Mouse (Mus musculus) T-helper 1 cell (primary cell): Measurements from ENCODE around the gene Tbk1.

Source experiments
- in situ Hi-C: fragments of 300-600 bp; cut with MboI, MseI; formaldehyde crosslinking; loops from one replicate; pipeline ENCODE4 v1.15.1; 2025; ENCODE audit warnings: high pct_unique_total_duplicates

The Tbk1 gene

DNA sequence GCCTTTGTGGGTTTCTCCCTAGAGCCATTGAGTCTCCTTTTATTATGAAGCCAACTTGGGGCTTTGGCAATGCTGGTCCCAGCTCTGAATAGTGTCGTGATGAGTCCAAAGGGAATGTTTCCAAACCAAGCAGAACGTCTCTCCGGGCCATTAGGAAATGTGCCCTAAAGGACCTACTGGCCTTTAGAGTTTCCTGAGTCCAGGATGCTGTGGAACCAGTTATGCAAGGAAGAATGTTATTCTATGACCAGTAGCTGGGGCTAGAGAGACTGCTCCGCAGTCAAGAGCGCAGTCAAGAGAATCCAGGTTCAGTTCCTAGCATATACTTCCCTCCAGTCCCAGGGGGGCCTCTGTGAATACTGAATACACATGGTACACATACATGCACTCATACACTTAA, 86.6 kb downstream of the Tbk1 start:
- in situ Hi-C loops = no loop called here

- in situ Hi-C loops = no loop called here
Observed at GRCm38 (mm10) chr10:121499063-121499462, 87.5 kb downstream of the Tbk1 start.

DNA sequence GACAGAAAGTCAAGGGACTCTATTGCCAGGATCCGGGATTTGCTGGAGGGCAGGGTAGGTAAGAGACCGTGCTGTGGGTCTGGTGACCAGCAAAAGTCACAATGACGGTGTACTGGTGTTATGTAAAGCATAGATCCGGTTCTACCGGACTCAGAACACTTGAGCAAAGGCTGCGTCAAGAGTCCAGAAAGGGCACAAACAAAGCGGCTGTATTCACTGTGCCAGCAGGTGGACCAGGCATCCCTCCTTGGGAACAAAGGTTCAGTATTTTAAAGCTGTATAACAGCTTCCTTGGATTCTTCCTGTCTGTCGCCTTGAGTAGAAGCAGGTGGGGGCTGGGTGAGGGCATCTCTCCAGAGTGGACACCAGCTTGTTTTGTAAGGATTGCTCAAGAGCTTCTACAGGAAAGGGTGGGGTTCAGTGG, 88.1 kb downstream of the Tbk1 start:
- in situ Hi-C loops = no loop called here

DNA sequence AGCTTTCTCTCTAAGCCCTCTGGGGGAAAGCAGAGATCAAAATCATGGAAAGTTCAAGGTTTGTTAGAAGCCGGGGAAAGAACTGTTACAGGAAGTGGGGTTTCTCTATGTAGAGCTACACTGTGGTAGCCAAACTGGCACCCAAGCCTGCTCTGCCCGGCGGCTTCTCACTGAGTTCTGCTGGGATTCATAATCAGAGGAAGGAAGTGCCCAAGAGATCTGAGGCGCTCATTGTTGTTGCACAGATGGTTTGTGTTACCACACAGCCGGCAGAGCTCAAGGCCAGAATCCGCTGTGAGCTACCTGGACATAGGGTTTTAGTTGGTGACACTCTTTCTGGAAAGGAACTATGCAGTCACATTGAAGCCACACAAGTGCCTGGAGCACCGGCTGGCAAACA, 88.6 kb downstream of the Tbk1 start:
- in situ Hi-C loops = no loop called here

DNA sequence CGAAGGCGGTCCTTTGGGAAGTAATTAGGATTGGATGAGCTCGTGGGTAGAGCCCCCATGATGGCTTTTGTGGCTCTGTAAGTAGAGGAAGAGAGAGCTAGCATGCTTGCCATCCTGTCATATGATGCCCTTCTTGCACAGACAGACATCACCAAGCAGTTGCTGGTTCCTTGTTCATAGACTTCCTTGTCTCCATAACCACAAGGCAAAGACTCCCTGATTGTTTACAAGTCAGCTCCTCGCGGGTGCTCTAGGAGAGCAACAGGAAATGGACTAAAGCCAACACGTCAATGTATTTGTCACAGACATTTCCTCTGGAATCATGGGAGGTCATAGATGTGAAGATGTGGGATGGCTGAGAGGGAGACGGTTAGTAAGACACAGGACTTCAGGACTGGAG, 90.0 kb downstream of the Tbk1 start:
- in situ Hi-C loops = no loop called here
